Mouse (Mus musculus) embryonic fibroblast, embryonic 13.5 days (primary cell): ENCODE measurements around the gene Tcf7l2.

Experiments used
- CTCF ChIP-seq: IDR thresholded peaks from 2 replicates; pipeline ENCODE4 v1.5.1; 2011; ENCODE audit warnings: mild to moderate bottlenecking, control low read depth, low read length, moderate library complexity, borderline replicate concordance; ENCODE audit not compliant: insufficient read depth
- POLR2A ChIP-seq: IDR thresholded peaks from 2 replicates; pipeline ENCODE4 v1.6.1; 2011; ENCODE audit warnings: low read depth, mild to moderate bottlenecking, control low read depth, low read length, moderate library complexity

DNA sequence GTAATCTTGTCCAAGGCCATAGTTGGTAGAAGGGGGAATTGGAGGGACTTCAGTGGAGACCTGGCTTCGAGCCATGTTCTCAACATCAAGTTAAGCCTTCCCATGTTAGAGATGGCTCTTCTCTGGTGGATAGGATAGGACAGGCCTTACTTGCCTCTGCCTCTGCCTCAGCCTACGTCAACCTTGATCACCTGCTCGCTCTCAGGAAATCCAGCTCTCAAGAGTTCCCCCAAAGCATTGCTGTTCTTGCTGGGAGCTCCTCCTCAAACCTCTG lies 193.0 kb downstream of the Tcf7l2 start:
- TF ChIP-seq CTCF = no peak
- no peak for TF ChIP-seq POLR2A
